Mouse (Mus musculus) granulocyte monocyte progenitor cell, adult 5-6 weeks (primary cell): Measurements from ENCODE around the gene Asphd2. TPM values are rescaled to one million over a fixed set of nuclear protein-coding genes. Genes with fewer than 3 reads are reported as not detected.
A peak's percentile ranks its signal among the peaks of the same experiment; 100 is the strongest.

Experiments
- ATAC-seq: replicated peaks from 2 replicates; pipeline ENCODE4 v1.8.0; 2016; ENCODE audit warnings: mild to moderate bottlenecking, moderate TSS enrichment, inconsistent platforms; ENCODE audit not compliant: poor library complexity, severe bottlenecking
- total RNA-seq, 2 experiments: library from RNA; stranded (forward) in 1 of 2; stranded (reverse) in 1 of 2; fragments of 200-712, 200-1000 nt in 1 of 2; fragments of >200 nt in 1 of 2; fragmentation: Nextera tagmentation in 1 of 2; gene quantifications; 2 replicates each; pipeline ENCODE4 v1.2.3; 2014 to 2017

The Asphd2 gene
- total RNA-seq, 2 experiments from 2014 or later = not detected

- ATAC-seq = no peak
Observed at GRCm38 (mm10) chr5:112356322-112356721, 38.3 kb downstream of the Asphd2 start.

DNA sequence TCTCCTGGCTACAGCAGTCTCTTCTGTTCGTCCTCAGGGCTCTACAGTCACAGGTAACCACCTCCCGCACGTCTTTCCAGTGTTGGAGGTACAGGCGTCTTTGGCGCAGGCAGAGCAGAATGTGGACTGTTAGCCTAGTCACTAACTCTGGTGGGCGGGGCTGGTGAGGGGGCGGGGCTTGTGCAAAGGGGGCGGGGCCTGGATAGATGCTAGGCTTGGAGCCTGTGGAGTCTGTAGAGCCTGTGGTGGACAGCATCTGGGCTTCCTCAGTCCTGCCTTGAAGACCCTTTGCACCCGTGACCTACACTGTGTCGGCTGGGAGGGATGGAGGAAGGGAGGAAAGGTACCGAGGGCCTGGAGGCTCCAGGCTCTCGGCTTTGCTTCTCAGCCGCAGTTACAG, 38.8 kb downstream of the Asphd2 start, which contains the start of gene Gm6583:
Gene Gm6583, minus strand, starts transcription at position 124 of the 400 bp plus-strand sequence.
- ATAC-seq = peak; percentile 3; the same call in 1 of the 2 replicates

- peak; percentile 58 for ATAC-seq
Observed at GRCm38 (mm10) chr5:112355493-112355892, 39.2 kb downstream of the Asphd2 start.

DNA sequence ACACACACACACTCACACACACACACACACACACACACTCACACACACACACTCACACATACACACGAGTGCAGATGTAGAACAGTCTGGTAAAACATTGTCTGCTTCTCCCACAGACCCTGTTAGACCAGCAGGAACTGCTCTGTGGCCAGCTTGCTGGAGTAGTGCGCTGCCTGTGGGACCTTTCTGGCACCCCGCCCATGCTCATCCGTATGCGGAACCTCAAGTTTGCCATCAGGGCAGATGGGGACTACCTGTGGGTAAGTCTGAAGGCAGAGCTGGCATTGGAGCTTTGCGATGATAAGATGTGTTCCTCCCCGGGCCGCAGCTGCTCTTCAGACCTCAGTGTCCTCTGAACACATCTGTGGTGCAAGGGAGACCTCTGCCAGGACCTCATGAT, 45.5 kb downstream of the Asphd2 start:
- ATAC-seq = no peak

DNA sequence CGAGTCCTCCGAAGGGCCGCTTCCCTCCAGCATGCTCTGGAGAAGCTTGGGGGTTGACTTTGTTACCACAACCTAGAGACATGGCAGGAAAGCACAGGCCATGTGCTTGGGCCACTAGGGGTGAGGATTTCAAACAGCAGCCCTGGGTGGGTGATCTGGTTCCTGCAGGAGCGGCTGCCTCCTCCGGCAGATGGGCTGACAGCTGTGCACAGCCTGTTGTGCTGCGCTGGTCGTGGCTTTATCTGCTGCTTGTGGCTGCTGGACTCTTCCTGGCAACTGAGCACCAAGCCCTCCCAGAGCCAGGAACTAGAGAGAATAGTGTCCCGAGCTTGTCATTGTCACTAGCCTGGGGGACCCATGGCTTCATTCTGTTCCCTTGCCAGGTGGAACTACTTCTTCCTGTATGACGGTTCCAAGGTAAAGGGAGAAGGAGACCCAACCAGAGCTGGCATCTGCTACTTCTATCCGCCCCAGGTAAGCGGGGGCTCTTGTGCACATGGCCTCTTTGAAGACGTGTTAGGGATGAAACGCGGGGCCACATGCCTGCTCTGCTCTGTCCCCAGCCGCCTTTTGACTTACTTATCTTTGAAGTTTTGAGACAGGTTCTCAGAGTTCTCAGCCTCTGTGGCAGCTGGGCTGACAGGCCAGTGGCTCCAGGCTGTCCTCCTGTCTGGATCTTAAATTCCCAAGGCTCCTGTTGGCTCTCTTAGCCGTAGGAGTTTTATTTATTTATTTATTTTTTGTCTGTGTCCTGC, 48.3 kb downstream of the Asphd2 start:
- no peak for ATAC-seq

- peak; percentile 52 for ATAC-seq
Observed at GRCm38 (mm10) chr5:112344092-112344960, 50.3 kb downstream of the Asphd2 start.

DNA sequence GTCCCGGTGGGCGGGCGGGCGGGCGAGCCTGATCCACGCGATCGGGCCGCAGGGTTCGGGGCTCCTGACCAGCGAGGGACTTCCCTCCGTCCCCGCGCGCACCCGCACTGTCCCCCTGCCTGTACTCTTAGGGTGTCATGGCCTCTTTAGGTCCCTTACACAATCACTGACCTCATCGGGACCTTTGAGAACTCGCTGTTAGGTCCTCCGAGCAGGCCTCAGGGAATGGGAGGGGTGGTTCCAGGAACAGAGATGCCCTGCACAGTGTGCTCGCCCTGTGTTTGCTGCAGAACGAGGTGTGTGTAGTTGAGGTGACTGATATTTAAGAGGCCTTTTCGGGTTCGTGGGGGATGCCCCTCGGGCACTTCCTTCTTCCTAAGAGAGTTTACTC, 51.5 kb downstream of the Asphd2 start:
- peak; percentile 58 for ATAC-seq

- ATAC-seq = peak; percentile 79
Observed at GRCm38 (mm10) chr5:112342463-112343204, 52.0 kb downstream of the Asphd2 start, which contains the start of the genes Srrd and Hps4. Srrd (minus strand) TSS chr5:112343040. Hps4 (plus strand) TSS chr5:112343083.

GRCm38 (mm10) chr5:112339215-112339614, 55.5 kb downstream of the Asphd2 start:
- no peak for ATAC-seq

- no peak for ATAC-seq
Observed at GRCm38 (mm10) chr5:112337004-112337403, 57.7 kb downstream of the Asphd2 start.

DNA sequence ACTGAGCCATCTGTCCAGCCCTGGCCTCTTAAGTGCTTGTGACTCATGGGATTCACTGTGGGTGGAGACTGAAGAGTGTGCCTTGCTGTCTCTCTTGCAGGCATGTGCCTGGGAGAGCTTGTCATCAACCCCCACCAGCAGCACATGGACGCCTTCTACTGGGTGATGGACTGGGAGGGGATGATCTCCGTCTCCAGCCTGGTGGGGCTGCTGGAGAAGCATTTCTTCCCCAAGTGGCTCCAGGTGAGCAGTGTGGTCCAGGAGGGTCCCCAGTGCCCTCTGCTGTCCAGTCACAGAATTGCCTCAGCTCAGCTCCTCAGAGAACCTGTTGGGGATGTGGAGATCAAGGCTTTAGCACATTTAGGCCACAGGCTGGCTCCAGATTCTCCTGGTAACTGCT, 59.2 kb downstream of the Asphd2 start:
- peak; percentile 74 for ATAC-seq

Other genes with a start within 250 kb of the Asphd2 start
- gene Cryba4, start 142.3 kb downstream of the Asphd2 start, total RNA-seq (2014; fragmentation: Nextera tagmentation) = not detected in 2 replicates
- gene Cryba4, start 142.3 kb downstream of the Asphd2 start, total RNA-seq (2017) = 0.30 TPM in 1 of 2 replicates, not detected in the other
- not detected in 2 replicates for gene Crybb1, start 139.1 kb downstream of the Asphd2 start, total RNA-seq (2014; fragmentation: Nextera tagmentation)
- gene Crybb1, start 139.1 kb downstream of the Asphd2 start, total RNA-seq (2017) = not detected in 2 replicates
- 28.7 and 43.9 TPM in 2 replicates for gene Tpst2, start 118.2 kb downstream of the Asphd2 start, total RNA-seq (2014; fragmentation: Nextera tagmentation)
- 25.3 and 36.5 TPM in 2 replicates for gene Tpst2, start 118.2 kb downstream of the Asphd2 start, total RNA-seq (2017)
- gene Tfip11, start 68.5 kb downstream of the Asphd2 start, total RNA-seq (2014; fragmentation: Nextera tagmentation) = 20.1 and 32.4 TPM in 2 replicates
- gene Tfip11, start 68.5 kb downstream of the Asphd2 start, total RNA-seq (2017) = 13.6 and 16.6 TPM in 2 replicates
- gene Srrd, start 51.8 kb downstream of the Asphd2 start, total RNA-seq (2014; fragmentation: Nextera tagmentation) = 40.5 and 47.7 TPM in 2 replicates
- gene Srrd, start 51.8 kb downstream of the Asphd2 start, total RNA-seq (2017) = 15.6 and 17.6 TPM in 2 replicates
- gene Hps4, start 51.8 kb downstream of the Asphd2 start, total RNA-seq (2014; fragmentation: Nextera tagmentation) = 16.4 and 32.1 TPM in 2 replicates
- 10.5 and 13.6 TPM in 2 replicates for gene Hps4, start 51.8 kb downstream of the Asphd2 start, total RNA-seq (2017)
- gene Gm6583, start 38.8 kb downstream of the Asphd2 start, total RNA-seq (2014; fragmentation: Nextera tagmentation) = not detected in 2 replicates
- gene Gm6583, start 38.8 kb downstream of the Asphd2 start, total RNA-seq (2017) = not detected in 2 replicates
- not detected in 2 replicates for gene Gm6588, start 54.6 kb upstream of the Asphd2 start, total RNA-seq (2014; fragmentation: Nextera tagmentation)
- not detected in 2 replicates for gene Gm6588, start 54.6 kb upstream of the Asphd2 start, total RNA-seq (2017)
- gene Sez6l, start 182.3 kb upstream of the Asphd2 start, total RNA-seq (2014; fragmentation: Nextera tagmentation) = not detected in 2 replicates
- not detected in 2 replicates for gene Sez6l, start 182.3 kb upstream of the Asphd2 start, total RNA-seq (2017)